Mouse (Mus musculus) kidney, embryonic 16.5 days (tissue): Measurements from ENCODE around the gene Lypd5. TPM values are rescaled to one million over a fixed set of nuclear protein-coding genes. Genes with fewer than 3 reads are reported as not detected.

ENCODE experiments used
- ATAC-seq: fragments of 200-750 bp; cut with Nextera tagmentation; 2 replicates; pipeline ENCODE4 v1.8.0; 2017; ENCODE audit warnings: moderate TSS enrichment; ENCODE audit not compliant: low FRiP score, low TSS enrichment
- H3K27ac ChIP-seq: fragments of 300-500 bp; sonication (generic); 2 replicates; pipeline ENCODE4 v1.5.1; 2014; ENCODE audit warnings: low read length
- H3K27me3 ChIP-seq: fragments of 300-500 bp; sonication (generic); 2 replicates; pipeline ENCODE4 v1.6.1; 2014; ENCODE audit warnings: low read length, control low read depth, mixed read lengths; ENCODE audit not compliant: insufficient read depth
- H3K36me3 ChIP-seq: fragments of 300-500 bp; sonication (generic); 2 replicates; pipeline ENCODE4 v1.6.1; 2014; ENCODE audit warnings: low read length, control low read depth, mixed read lengths; ENCODE audit not compliant: insufficient read depth
- H3K4me1 ChIP-seq: fragments of 300-500 bp; sonication (generic); 2 replicates; pipeline ENCODE4 v1.6.1; 2014; ENCODE audit warnings: low read length, control low read depth, mixed read lengths; ENCODE audit not compliant: insufficient read depth
- H3K4me2 ChIP-seq: fragments of 300-500 bp; sonication (generic); replicated peaks from 2 replicates; pipeline ENCODE4 v1.6.1; 2014; ENCODE audit warnings: low read depth, low read length
- H3K4me3 ChIP-seq: fragments of 300-500 bp; sonication (generic); 2 replicates; pipeline ENCODE4 v1.5.1; 2014; ENCODE audit warnings: mild to moderate bottlenecking, low read length
- H3K9ac ChIP-seq: fragments of 300-500 bp; sonication (generic); replicated peaks from 2 replicates; pipeline ENCODE4 v1.6.1; 2014; ENCODE audit warnings: low read length
- H3K9me3 ChIP-seq: fragments of 300-500 bp; sonication (generic); 2 replicates; pipeline ENCODE4 v1.6.1; 2016; ENCODE audit warnings: low read length, control low read depth
- WGBS: fragments of 180-500 bp; shearing (Covaris S2); extraction: QIAGEN DNeasy Blood & Tissue Kit; methylation state at CpG from one replicate; pipeline ENCODE4 v1.1.7; 2014; 5-methylcytosine and 5-hydroxymethylcytosine counted together
- polyA plus RNA-seq: library from polyadenylated mRNA; unstranded; fragments of >200 nt; fragmentation: Nextera tagmentation; extraction: Ambion mirVana; gene quantifications from 2 replicates; pipeline ENCODE4 v1.2.1, GENCODE M21; 2015

The Lypd5 gene
- polyA plus RNA-seq, 1 experiment from 2014 or later, result not detected

DNA sequence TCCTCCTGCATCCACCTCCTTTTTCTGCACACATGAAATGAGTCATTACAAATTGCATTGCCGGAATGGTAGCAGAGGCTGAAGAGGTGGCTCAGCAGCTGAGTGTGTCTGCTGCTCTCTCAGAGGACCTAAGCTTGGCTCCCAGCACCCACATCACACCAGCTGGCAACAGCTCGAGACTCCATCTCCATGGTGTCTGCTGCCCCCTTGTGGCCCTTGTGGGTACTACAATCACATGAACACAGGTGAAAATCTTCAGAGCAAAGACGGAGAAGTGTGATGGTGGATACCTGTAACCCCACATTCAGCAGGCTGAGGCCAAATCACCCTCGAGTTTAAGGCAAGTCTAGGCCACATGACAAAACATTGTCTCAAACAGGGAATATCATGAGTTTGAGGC, 8.9 kb downstream of the Lypd5 start:
- WGBS, result 48% methylated on average over 4 of the region's 4 CpGs
- no peak overlapping the region for H3K27ac ChIP-seq
- H3K9me3 ChIP-seq, result no peaks in the 10 kb centered on the region
- no peaks in the 10 kb centered on the region for H3K27me3 ChIP-seq
- ATAC-seq, result no peak
- H3K4me3 ChIP-seq, result no peak overlapping the region
- H3K4me2 ChIP-seq, result no peak overlapping the region
- no peaks in the 10 kb centered on the region for H3K36me3 ChIP-seq
- H3K9ac ChIP-seq, result no peak overlapping the region
- H3K4me1 ChIP-seq, result no peaks in the 10 kb centered on the region

DNA sequence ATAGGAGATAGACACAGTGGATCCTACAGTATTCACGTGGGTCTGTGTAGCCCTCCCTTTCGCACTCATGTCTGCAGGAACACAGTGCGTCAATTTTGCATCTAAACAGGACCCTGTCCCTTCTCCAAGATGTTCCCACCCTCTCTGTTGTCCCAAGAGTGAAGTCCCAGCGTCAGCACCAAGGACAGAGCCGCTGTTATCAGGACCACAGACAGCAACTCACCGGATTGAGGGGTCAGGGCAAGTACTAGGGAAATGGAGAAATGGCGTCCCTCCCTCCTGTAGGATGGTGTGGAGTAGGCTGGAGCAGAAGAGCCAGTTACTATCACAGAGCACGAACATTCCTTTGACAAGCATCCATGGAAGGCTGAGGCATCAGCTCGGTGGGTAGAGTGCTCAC, 10.3 kb downstream of the Lypd5 start:
- WGBS, result 23% methylated on average over 9 of the region's 9 CpGs
- H3K9ac ChIP-seq, result no peak overlapping the region
- H3K36me3 ChIP-seq, result no peaks in the 10 kb centered on the region
- H3K4me2 ChIP-seq, result no peak overlapping the region
- no peaks in the 10 kb centered on the region for H3K4me1 ChIP-seq
- no peak overlapping the region for H3K4me3 ChIP-seq
- ATAC-seq, result no peak
- no peaks in the 10 kb centered on the region for H3K27me3 ChIP-seq
- no peak overlapping the region for H3K27ac ChIP-seq
- no peaks in the 10 kb centered on the region for H3K9me3 ChIP-seq

DNA sequence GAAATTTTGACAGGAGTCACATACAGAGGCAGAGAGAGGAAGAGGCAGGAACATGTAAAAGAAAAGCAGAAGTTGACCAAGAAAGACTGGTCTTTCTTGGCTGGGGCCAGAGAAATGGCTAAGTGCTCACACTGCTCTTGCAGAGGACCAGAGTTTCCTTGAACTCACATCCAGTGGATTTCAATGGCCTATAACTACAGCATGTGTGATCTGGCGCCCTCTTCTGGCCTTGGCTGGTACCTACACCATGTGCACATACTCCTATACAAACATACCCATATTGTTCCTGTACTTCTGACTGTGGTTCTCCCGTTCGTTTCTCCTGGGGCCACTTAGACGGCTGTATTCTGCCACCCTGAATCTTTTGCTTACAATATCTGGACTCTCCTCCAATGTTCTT, 12.0 kb downstream of the Lypd5 start:
- 66% methylated on average over 4 of the region's 4 CpGs for WGBS

DNA sequence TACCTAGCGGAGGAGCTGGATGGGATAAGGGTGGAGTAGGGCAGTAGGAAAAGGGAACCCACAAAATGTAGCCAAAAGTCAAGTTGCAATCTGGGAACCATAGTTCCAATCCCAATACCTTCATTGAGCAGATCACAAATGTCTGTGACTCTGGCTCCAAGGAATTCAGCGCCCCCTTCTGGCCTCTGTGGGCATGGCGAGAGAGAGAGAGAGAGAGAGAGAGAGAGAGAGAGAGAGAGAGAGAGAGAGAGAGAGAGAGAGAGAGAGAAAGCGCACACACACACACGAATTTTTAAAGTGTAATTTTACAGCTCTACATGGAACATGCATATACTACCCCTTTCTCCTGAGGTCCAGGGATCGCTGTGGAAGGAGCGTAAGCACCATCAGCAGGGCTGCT, 14.2 kb downstream of the Lypd5 start:
- no peak overlapping the region for H3K9ac ChIP-seq
- no peak for ATAC-seq
- no peaks in the 10 kb centered on the region for H3K4me1 ChIP-seq
- H3K9me3 ChIP-seq, result no peaks in the 10 kb centered on the region
- H3K36me3 ChIP-seq, result no peaks in the 10 kb centered on the region
- no peak overlapping the region for H3K4me2 ChIP-seq
- no peak overlapping the region for H3K27ac ChIP-seq
- WGBS, result 16% methylated on average over 7 of the region's 7 CpGs
- no peaks in the 10 kb centered on the region for H3K27me3 ChIP-seq
- no peak overlapping the region for H3K4me3 ChIP-seq

More for the DNA sequence above, 12.0 kb downstream of the Lypd5 start:
- no peak overlapping the region for H3K4me3 ChIP-seq
- H3K4me1 ChIP-seq, result no peaks in the 10 kb centered on the region
- H3K4me2 ChIP-seq, result no peak overlapping the region
- no peak overlapping the region for H3K27ac ChIP-seq
- no peaks in the 10 kb centered on the region for H3K36me3 ChIP-seq
- H3K9me3 ChIP-seq, result no peaks in the 10 kb centered on the region
- H3K27me3 ChIP-seq, result no peaks in the 10 kb centered on the region
- no peak for ATAC-seq
- no peak overlapping the region for H3K9ac ChIP-seq

DNA sequence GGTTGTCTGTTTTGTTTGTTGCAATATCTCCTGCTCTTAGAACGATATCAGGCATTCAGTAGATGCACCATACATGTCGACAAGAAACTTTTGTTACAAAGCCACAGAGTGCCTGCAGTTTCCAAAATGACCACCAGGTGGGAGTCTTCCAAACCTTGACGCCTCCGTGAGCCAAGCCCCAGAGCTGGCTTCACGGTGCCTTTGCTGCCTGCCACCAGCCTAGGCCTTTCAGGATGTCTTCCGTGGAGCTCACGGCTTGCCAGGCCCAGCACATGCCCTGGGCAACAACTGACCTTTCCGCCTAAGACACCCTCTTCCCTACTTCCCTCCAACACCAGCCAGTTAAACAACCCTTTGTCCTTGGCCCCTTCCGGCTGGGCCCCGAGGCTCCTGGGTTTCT, 15.8 kb downstream of the Lypd5 start:
- ATAC-seq, result peak; percentile 76

DNA sequence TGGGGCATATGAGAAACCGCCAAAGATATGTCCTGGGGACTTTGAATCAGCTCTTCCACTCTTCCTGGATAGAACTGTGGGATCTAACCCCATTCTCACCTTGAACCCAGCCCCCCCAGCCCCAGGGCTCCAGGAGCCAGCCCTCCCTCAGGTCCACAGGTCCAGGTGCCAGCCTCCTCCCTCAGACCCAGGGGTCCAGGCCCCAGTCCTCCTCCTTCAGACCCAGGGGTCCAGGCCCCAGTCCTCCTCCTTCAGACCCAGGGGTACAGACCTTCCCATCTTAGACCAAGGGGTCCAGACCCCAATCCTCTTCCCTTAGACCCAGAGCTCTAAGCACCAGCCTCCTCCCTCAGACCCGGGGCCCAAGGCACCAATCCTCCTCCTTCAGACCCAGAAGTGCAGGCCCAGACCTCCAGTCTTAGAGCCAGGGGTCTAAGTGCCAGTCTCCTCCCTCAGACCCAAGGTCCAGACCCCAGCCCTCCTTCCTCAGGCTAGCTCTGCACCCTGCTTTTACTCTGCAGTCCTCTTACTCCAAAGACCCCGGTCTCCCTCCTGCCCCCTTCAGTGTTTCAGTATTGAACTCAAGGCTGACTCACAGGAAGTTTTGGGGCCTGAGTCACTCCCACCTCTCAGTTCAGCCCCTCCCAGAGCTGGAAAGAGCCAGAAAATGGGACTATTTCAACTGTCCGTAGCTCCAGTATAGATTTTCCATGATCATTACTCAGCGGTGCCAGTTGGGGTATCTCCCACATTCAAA, 16.4 kb downstream of the Lypd5 start:
- ATAC-seq, result peak; percentile 20; the same call in 1 of the 2 replicates
- Histone ChIP-seq H3K27me3 (no peaks in the 10 kb centered on the region), H3K9me3 (no peaks in the 10 kb centered on the region), H3K4me1 (0 out of 2 replicates have a peak, but pooled peaks cover 4% of the 10 kb centered on the region), H3K27ac (no peak overlapping the region), H3K36me3 (no peaks in the 10 kb centered on the region), H3K4me3 (no peak overlapping the region), H3K9ac (no peak overlapping the region), H3K4me2 (no peak overlapping the region)
- WGBS, result 75% methylated on average over 5 of the region's 5 CpGs

More for the DNA sequence above, 15.8 kb downstream of the Lypd5 start:
- H3K9ac ChIP-seq, result no peak overlapping the region
- 20% methylated on average over 10 of the region's 10 CpGs for whole genome bisulfite sequencing
- no peaks in the 10 kb centered on the region for H3K36me3 ChIP-seq
- H3K4me1 ChIP-seq, result no peaks in the 10 kb centered on the region
- no peaks in the 10 kb centered on the region for H3K9me3 ChIP-seq
- H3K27me3 ChIP-seq, result no peaks in the 10 kb centered on the region
- no peak overlapping the region for H3K4me2 ChIP-seq
- no peak overlapping the region for H3K4me3 ChIP-seq
- no peak overlapping the region for H3K27ac ChIP-seq

DNA sequence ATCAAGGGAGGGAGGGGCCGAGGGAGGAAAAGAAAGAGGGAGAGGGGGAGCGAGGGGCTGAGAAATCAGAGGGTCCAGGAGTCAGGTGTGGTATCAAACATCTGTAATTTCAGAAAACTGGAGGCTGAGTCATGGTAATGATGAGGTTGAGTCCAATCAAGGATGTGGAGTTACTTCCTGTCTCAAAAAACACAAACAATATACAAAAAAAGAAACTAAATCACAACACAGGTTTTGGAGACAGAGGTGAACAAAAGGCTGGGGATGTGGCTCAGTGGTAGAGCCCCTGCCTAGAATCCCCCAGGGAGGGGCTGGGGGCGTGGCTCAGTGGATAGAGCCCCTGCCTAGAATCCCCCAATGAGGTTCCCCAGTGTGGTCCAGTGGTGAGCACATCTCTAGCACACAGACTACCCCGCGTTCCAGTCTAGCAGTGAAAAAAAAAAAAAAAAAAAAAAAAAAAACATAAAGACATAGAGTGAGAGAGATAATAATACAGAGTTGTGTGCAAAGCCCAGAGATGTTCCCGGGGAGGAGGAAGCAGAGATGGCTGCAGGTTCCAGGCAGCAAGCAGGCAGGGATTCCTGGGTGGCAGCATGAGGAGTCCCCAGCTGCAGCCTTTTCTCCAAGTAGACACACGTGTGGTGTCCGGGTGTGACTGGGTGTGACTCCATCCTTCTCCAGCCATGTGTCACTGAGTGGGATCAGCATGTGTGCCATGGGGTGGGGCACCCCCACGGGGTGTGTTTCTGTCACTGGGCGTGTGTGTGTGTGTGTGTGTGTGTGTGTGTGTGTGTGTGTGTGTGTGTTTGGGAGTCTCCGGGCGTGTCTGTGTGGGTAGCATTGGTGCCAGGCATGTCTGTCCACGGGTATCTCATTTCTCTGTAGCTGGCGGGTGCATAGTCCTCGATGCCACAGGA, 18.0 kb downstream of the Lypd5 start:
- H3K9me3 ChIP-seq, result no peaks in the 10 kb centered on the region
- ATAC-seq, result no peak
- WGBS, result 71% methylated on average over 15 of the region's 15 CpGs

DNA sequence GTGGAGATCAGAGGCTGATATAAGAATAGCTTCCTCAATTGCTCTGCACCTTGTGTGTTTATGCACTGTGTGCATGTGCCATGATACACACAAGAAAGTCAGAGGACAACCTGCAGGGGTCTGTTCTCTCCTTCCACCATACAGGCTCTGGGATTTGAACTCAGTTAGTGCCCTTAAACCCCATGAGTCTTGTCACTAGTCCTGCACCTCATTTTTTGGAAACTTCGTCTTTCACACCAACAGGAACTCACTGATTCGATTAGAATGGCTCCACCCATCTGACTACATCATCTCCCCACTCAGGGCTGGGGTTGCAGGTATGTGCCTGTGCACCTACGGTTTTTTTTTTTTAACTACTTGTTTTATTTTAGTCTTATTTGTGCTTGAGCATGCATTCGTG, 19.2 kb downstream of the Lypd5 start:
- Histone ChIP-seq H3K36me3 (no peaks in the 10 kb centered on the region), H3K9ac (no peak overlapping the region), H3K27ac (no peak overlapping the region), H3K4me3 (no peak overlapping the region), H3K9me3 (no peaks in the 10 kb centered on the region), H3K4me1 (peaks cover 11% of the 10 kb centered on the region; the same call in 1 of the 2 replicates), H3K4me2 (no peak overlapping the region), H3K27me3 (no peaks in the 10 kb centered on the region)
- no peak for ATAC-seq
- WGBS, result 65% methylated on average over 4 of the region's 4 CpGs

More for the DNA sequence above, 18.0 kb downstream of the Lypd5 start:
- Histone ChIP-seq H3K27ac (no peak overlapping the region), H3K9ac (no peak overlapping the region), H3K36me3 (no peaks in the 10 kb centered on the region), H3K4me2 (no peak overlapping the region), H3K4me1 (0 out of 2 replicates have a peak, but pooled peaks cover 4% of the 10 kb centered on the region), H3K4me3 (no peak overlapping the region), H3K27me3 (no peaks in the 10 kb centered on the region)

DNA sequence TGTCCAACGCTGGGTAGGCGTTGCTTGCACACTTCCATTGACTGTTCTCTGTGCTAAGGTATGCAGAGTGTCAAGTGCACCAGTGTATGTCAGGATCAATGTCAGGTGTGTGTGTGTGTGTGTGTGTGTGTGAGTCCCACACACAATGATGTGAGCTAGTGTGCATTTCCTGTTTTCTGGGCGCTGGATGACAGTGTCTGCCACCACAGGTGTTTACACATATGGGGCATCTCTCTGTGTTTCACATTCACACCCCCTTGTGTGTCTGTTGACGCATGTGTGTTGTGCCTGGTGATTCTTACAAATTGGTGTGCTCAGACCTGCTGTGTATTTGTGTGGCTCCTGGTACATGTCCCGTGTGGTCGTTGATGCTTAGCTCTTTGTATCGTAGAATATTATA, 19.9 kb downstream of the Lypd5 start:
- ATAC-seq, result no peak
- 87% methylated on average over 7 of the region's 7 CpGs for WGBS
- H3K4me3 ChIP-seq, result no peak overlapping the region
- H3K9ac ChIP-seq, result no peak overlapping the region
- no peak overlapping the region for H3K4me2 ChIP-seq
- no peaks in the 10 kb centered on the region for H3K9me3 ChIP-seq
- no peak overlapping the region for H3K27ac ChIP-seq
- H3K36me3 ChIP-seq, result no peaks in the 10 kb centered on the region
- H3K27me3 ChIP-seq, result no peaks in the 10 kb centered on the region
- peaks cover 16% of the 10 kb centered on the region; the same call in 1 of the 2 replicates for H3K4me1 ChIP-seq
